Mouse (Mus musculus): ENCODE results near the gene Tbcb. TPM values are rescaled to one million over a fixed set of nuclear protein-coding genes. Genes with fewer than 3 reads are reported as not detected.

Gene Tbcb
- polyA plus RNA-seq, 1 experiment from 2014 or later, result 278 TPM

- 1% methylated on average over 26 of the region's 26 CpGs for WGBS
- Histone ChIP-seq H3K4me3 (ENCODE audit: low read depth, low read length) (peak overlapping the region; percentile 59), H3K27ac (ENCODE audit: low read depth, low read length) (peak overlapping the region; percentile 1)
These were observed 37.8 kb downstream of the Tbcb start for GRCm38 (mm10) chr7:30194101-30194831.

GRCm38 (mm10) chr7:30193581-30194100 is 38.4 kb downstream of the Tbcb start:
- Histone ChIP-seq H3K4me3 (ENCODE audit: low read depth, low read length) (peak overlapping the region; percentile 59), H3K9me3 (ENCODE audit: control insufficient read depth, low read length) (no peaks in the 10 kb centered on the region), H3K4me1 (replicated peaks; ENCODE audit: control insufficient read depth, insufficient read depth, low read length) (peaks cover 2% of the 10 kb centered on the region; the same call in 1 of the 2 replicates), H3K9ac (ENCODE audit: low read depth, low read length) (peak overlapping the region; percentile 68), H3K27ac (ENCODE audit: low read depth, low read length) (peak overlapping the region; percentile 1; the same call in 1 of the 2 replicates), H3K36me3 (ENCODE audit: control insufficient read depth, insufficient read depth, low read length) (no peaks in the 10 kb centered on the region), H3K4me2 (replicated peaks; ENCODE audit: low read depth, low read length) (peak overlapping the region; percentile 84), H3K27me3 (ENCODE audit: control insufficient read depth, insufficient read depth, low read length) (no peaks in the 10 kb centered on the region)
- DNase-seq (ENCODE audit: low spot score) (peak; percentile 78), ATAC-seq (ENCODE audit: low FRiP score) (peak; percentile 73)
- WGBS, result 1% methylated on average over 19 of the region's 26 CpGs

More at GRCm38 (mm10) chr7:30194101-30194831, 37.8 kb downstream of the Tbcb start:
- H3K4me1 ChIP-seq (replicated peaks; ENCODE audit: control insufficient read depth, insufficient read depth, low read length), result peaks cover 2% of the 10 kb centered on the region; the same call in 1 of the 2 replicates
- peak; percentile 55 for DNase-seq (ENCODE audit: low spot score)
- H3K36me3 ChIP-seq (ENCODE audit: control insufficient read depth, insufficient read depth, low read length), result no peaks in the 10 kb centered on the region
- peak overlapping the region; percentile 68 for H3K9ac ChIP-seq (ENCODE audit: low read depth, low read length)
- no peaks in the 10 kb centered on the region for H3K27me3 ChIP-seq (ENCODE audit: control insufficient read depth, insufficient read depth, low read length)
- peak; percentile 36; the same call in 1 of the 2 replicates for ATAC-seq (ENCODE audit: low FRiP score)
- H3K4me2 ChIP-seq (replicated peaks; ENCODE audit: low read depth, low read length), result peak overlapping the region; percentile 84
- H3K9me3 ChIP-seq (ENCODE audit: control insufficient read depth, low read length), result no peaks in the 10 kb centered on the region

GRCm38 (mm10) chr7:30193013-30193412 is 39.1 kb downstream of the Tbcb start:
- no peak overlapping the region for H3K27ac ChIP-seq (ENCODE audit: low read depth, low read length)

GRCm38 (mm10) chr7:30192088-30192487 is 40.0 kb downstream of the Tbcb start:
- DNase-seq (ENCODE audit: low spot score) (no peak), ATAC-seq (ENCODE audit: low FRiP score) (no peak)
- Histone ChIP-seq H3K9ac (ENCODE audit: low read depth, low read length) (no peak overlapping the region), H3K4me1 (replicated peaks; ENCODE audit: control insufficient read depth, insufficient read depth, low read length) (0 out of 2 replicates have a peak, but pooled peaks cover 2% of the 10 kb centered on the region), H3K36me3 (ENCODE audit: control insufficient read depth, insufficient read depth, low read length) (peaks cover 4% of the 10 kb centered on the region; the same call in 1 of the 2 replicates), H3K9me3 (ENCODE audit: control insufficient read depth, low read length) (no peaks in the 10 kb centered on the region), H3K4me2 (replicated peaks; ENCODE audit: low read depth, low read length) (no peak overlapping the region), H3K27me3 (ENCODE audit: control insufficient read depth, insufficient read depth, low read length) (no peaks in the 10 kb centered on the region), H3K4me3 (ENCODE audit: low read depth, low read length) (no peak overlapping the region), H3K27ac (ENCODE audit: low read depth, low read length) (no peak overlapping the region)
- 92% methylated on average over 12 of the region's 12 CpGs for WGBS

More at GRCm38 (mm10) chr7:30193013-30193412, 39.1 kb downstream of the Tbcb start:
- peak overlapping the region; percentile 84 for H3K4me2 ChIP-seq (replicated peaks; ENCODE audit: low read depth, low read length)
- no peaks in the 10 kb centered on the region for H3K27me3 ChIP-seq (ENCODE audit: control insufficient read depth, insufficient read depth, low read length)
- DNase-seq (ENCODE audit: low spot score), result no peak
- peaks cover 2% of the 10 kb centered on the region; the same call in 1 of the 2 replicates for H3K4me1 ChIP-seq (replicated peaks; ENCODE audit: control insufficient read depth, insufficient read depth, low read length)
- H3K36me3 ChIP-seq (ENCODE audit: control insufficient read depth, insufficient read depth, low read length), result no peaks in the 10 kb centered on the region
- no peak for ATAC-seq (ENCODE audit: low FRiP score)
- no peak overlapping the region; the same call in 1 of the 2 replicates for H3K9ac ChIP-seq (ENCODE audit: low read depth, low read length)
- peak overlapping the region; percentile 59 for H3K4me3 ChIP-seq (ENCODE audit: low read depth, low read length)
- 14% methylated on average over 9 of the region's 9 CpGs for WGBS
- H3K9me3 ChIP-seq (ENCODE audit: control insufficient read depth, low read length), result no peaks in the 10 kb centered on the region

GRCm38 (mm10) chr7:30189116-30189491 is 43.0 kb downstream of the Tbcb start:
- no peak for ATAC-seq (ENCODE audit: low FRiP score)
- Histone ChIP-seq H3K4me1 (replicated peaks; ENCODE audit: control insufficient read depth, insufficient read depth, low read length) (0 out of 2 replicates have a peak, but pooled peaks cover 2% of the 10 kb centered on the region), H3K4me3 (ENCODE audit: low read depth, low read length) (no peak overlapping the region), H3K9ac (ENCODE audit: low read depth, low read length) (no peak overlapping the region), H3K27me3 (ENCODE audit: control insufficient read depth, insufficient read depth, low read length) (no peaks in the 10 kb centered on the region), H3K9me3 (ENCODE audit: control insufficient read depth, low read length) (no peaks in the 10 kb centered on the region), H3K4me2 (replicated peaks; ENCODE audit: low read depth, low read length) (no peak overlapping the region), H3K27ac (ENCODE audit: low read depth, low read length) (no peak overlapping the region), H3K36me3 (ENCODE audit: control insufficient read depth, insufficient read depth, low read length) (peaks cover 4% of the 10 kb centered on the region; the same call in 1 of the 2 replicates)
- 82% methylated on average over 4 of the region's 4 CpGs for WGBS
- no peak for DNase-seq (ENCODE audit: low spot score)

GRCm38 (mm10) chr7:30188344-30189115 is 43.5 kb downstream of the Tbcb start:
- no peak for ATAC-seq (ENCODE audit: low FRiP score)
- H3K36me3 ChIP-seq (ENCODE audit: control insufficient read depth, insufficient read depth, low read length), result peaks cover 4% of the 10 kb centered on the region; the same call in 1 of the 2 replicates
- 87% methylated on average over 12 of the region's 12 CpGs for WGBS

GRCm38 (mm10) chr7:30184641-30185348 is 47.3 kb downstream of the Tbcb start:
- Histone ChIP-seq H3K9ac (ENCODE audit: low read depth, low read length) (no peak overlapping the region), H3K27ac (ENCODE audit: low read depth, low read length) (no peak overlapping the region), H3K9me3 (ENCODE audit: control insufficient read depth, low read length) (no peaks in the 10 kb centered on the region), H3K27me3 (ENCODE audit: control insufficient read depth, insufficient read depth, low read length) (no peaks in the 10 kb centered on the region), H3K4me2 (replicated peaks; ENCODE audit: low read depth, low read length) (no peak overlapping the region), H3K4me3 (ENCODE audit: low read depth, low read length) (no peak overlapping the region), H3K36me3 (ENCODE audit: control insufficient read depth, insufficient read depth, low read length) (peaks cover 4% of the 10 kb centered on the region; the same call in 1 of the 2 replicates), H3K4me1 (replicated peaks; ENCODE audit: control insufficient read depth, insufficient read depth, low read length) (no peaks in the 10 kb centered on the region)
- 73% methylated on average over 13 of the region's 13 CpGs for whole genome bisulfite sequencing
- DNase-seq (ENCODE audit: low spot score) (no peak), ATAC-seq (ENCODE audit: low FRiP score) (0 out of 2 replicates have a peak, but pooled peaks have one; percentile 1)

More at GRCm38 (mm10) chr7:30188344-30189115, 43.5 kb downstream of the Tbcb start:
- Histone ChIP-seq H3K27me3 (ENCODE audit: control insufficient read depth, insufficient read depth, low read length) (no peaks in the 10 kb centered on the region), H3K4me2 (replicated peaks; ENCODE audit: low read depth, low read length) (no peak overlapping the region), H3K9me3 (ENCODE audit: control insufficient read depth, low read length) (no peaks in the 10 kb centered on the region), H3K27ac (ENCODE audit: low read depth, low read length) (no peak overlapping the region), H3K4me3 (ENCODE audit: low read depth, low read length) (no peak overlapping the region), H3K9ac (ENCODE audit: low read depth, low read length) (no peak overlapping the region), H3K4me1 (replicated peaks; ENCODE audit: control insufficient read depth, insufficient read depth, low read length) (0 out of 2 replicates have a peak, but pooled peaks cover 2% of the 10 kb centered on the region)
- no peak for DNase-seq (ENCODE audit: low spot score)

GRCm38 (mm10) chr7:30183879-30184289 is 48.2 kb downstream of the Tbcb start, which contains the start of gene Cox7a1:
TSS of gene Cox7a1 (plus strand) at chr7:30184144.
- no peak within 1 kb of the TSS for H3K9ac ChIP-seq (ENCODE audit: low read depth, low read length)
- H3K4me1 ChIP-seq (replicated peaks; ENCODE audit: control insufficient read depth, insufficient read depth, low read length), result no peaks in the 10 kb centered on the region
- no peak within 1 kb of the TSS for H3K27ac ChIP-seq (ENCODE audit: low read depth, low read length)
- peak within 1 kb of the TSS; percentile 1; the same call in 1 of the 2 replicates for H3K4me3 ChIP-seq (ENCODE audit: low read depth, low read length)
- peaks cover 4% of the 10 kb centered on the region; the same call in 1 of the 2 replicates for H3K36me3 ChIP-seq (ENCODE audit: control insufficient read depth, insufficient read depth, low read length)
- H3K27me3 ChIP-seq (ENCODE audit: control insufficient read depth, insufficient read depth, low read length), result no peaks in the 10 kb centered on the region
- ATAC-seq (ENCODE audit: low FRiP score) (peak; percentile 74), DNase-seq (ENCODE audit: low spot score) (peak; percentile 84)
- peak within 1 kb of the TSS; percentile 30 for H3K4me2 ChIP-seq (replicated peaks; ENCODE audit: low read depth, low read length)
- no peaks in the 10 kb centered on the region for H3K9me3 ChIP-seq (ENCODE audit: control insufficient read depth, low read length)
- WGBS, result 2% methylated on average over 11 of the region's 11 CpGs

All from hindbrain, embryonic 11.5 days (tissue).